Mouse (Mus musculus): Measurements from ENCODE around the gene Dhps. TPM values are rescaled to one million over a fixed set of nuclear protein-coding genes. Genes with fewer than 3 reads are reported as not detected.

The Dhps gene
- total and polyA plus RNA-seq, 2 experiments from 2014 or later: 25.9 to 45.0 TPM

- TF ChIP-seq EP300 (IDR thresholded peaks at IDR 0.05; ENCODE audit: low read depth) (no peak), CTCF (IDR thresholded peaks at IDR 0.05; ENCODE audit: low read depth) (no peak)
- H3K27ac ChIP-seq (ENCODE audit: low read depth): no peak overlapping the region
- no peak for ATAC-seq (ENCODE audit: insufficient read depth, low read depth)
- 82% methylated on average over 15 of the region's 15 CpGs for WGBS
- H3K9ac ChIP-seq (replicated peaks; ENCODE audit: low read depth, low read length): no peak overlapping the region
- no peak overlapping the region for H3K4me3 ChIP-seq (ENCODE audit: low read depth, low read length)
- H3K4me2 ChIP-seq (ENCODE audit: low read depth, low read length): no peak overlapping the region
- peaks cover 34% of the 10 kb centered on the region for H3K36me3 ChIP-seq (replicated peaks; ENCODE audit: control insufficient read depth, insufficient read depth, low read length)
- H3K27me3 ChIP-seq (ENCODE audit: control insufficient read depth, insufficient read depth, low read length): no peaks in the 10 kb centered on the region
- H3K4me1 ChIP-seq (ENCODE audit: control insufficient read depth, insufficient read depth): peaks cover 6% of the 10 kb centered on the region; the same call in 1 of the 2 replicates
- DNase-seq (ENCODE audit: low spot score): no peak
- no peaks in the 10 kb centered on the region for H3K9me3 ChIP-seq (replicated peaks; ENCODE audit: control insufficient read depth, low read length)
These were observed 1.6 kb downstream of the Dhps start for GRCm38 (mm10) chr8:85073041-85073612.

DNA sequence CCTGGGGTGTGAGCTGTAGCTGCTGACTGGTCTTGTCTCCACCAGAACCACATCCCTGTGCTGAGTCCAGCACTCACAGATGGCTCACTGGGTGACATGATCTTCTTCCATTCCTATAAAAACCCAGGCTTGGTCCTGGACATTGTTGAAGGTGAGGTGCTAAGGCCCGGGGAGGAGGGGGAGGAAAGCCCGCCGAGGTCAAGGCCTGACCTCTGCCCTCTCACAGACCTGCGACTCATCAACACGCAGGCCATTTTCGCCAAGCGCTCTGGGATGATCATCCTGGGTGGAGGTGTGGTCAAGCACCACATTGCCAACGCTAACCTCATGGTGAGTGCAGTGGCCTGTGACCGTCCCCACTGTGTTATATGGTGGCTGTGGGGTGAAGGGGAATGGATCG is 2.6 kb downstream of the Dhps start:
- TF ChIP-seq EP300 (IDR thresholded peaks at IDR 0.05; ENCODE audit: low read depth): no peak
- no peak for TF ChIP-seq CTCF (IDR thresholded peaks at IDR 0.05; ENCODE audit: low read depth)
- H3K4me1 ChIP-seq (ENCODE audit: control insufficient read depth, insufficient read depth): peaks cover 6% of the 10 kb centered on the region; the same call in 1 of the 2 replicates
- H3K4me2 ChIP-seq (ENCODE audit: low read depth, low read length): no peak overlapping the region
- ATAC-seq (ENCODE audit: insufficient read depth, low read depth) (no peak), DNase-seq (ENCODE audit: low spot score) (no peak)
- WGBS: 87% methylated on average over 10 of the region's 10 CpGs
- peaks cover 39% of the 10 kb centered on the region for H3K36me3 ChIP-seq (replicated peaks; ENCODE audit: control insufficient read depth, insufficient read depth, low read length)
- no peak overlapping the region for H3K27ac ChIP-seq (ENCODE audit: low read depth)
- H3K4me3 ChIP-seq (ENCODE audit: low read depth, low read length): no peak overlapping the region
- no peaks in the 10 kb centered on the region for H3K9me3 ChIP-seq (replicated peaks; ENCODE audit: control insufficient read depth, low read length)
- H3K9ac ChIP-seq (replicated peaks; ENCODE audit: low read depth, low read length): no peak overlapping the region
- no peaks in the 10 kb centered on the region for H3K27me3 ChIP-seq (ENCODE audit: control insufficient read depth, insufficient read depth, low read length)

DNA sequence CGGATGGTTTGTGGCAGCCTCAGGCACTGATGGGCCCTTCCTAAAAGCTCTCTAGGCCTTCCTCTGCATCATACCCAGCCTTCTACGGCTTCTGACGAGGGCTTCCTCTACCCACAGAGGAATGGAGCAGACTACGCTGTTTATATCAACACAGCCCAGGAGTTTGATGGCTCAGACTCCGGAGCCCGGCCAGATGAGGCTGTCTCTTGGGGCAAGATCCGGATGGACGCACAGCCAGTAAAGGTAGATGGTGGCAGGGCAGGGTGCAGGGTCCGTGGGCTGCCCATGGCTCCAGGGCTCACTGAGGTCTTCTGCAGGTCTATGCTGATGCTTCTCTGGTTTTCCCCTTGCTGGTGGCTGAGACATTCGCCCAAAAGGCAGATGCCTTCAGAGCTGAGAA is 3.1 kb downstream of the Dhps start:
- peaks cover 39% of the 10 kb centered on the region for H3K36me3 ChIP-seq (replicated peaks; ENCODE audit: control insufficient read depth, insufficient read depth, low read length)
- H3K9ac ChIP-seq (replicated peaks; ENCODE audit: low read depth, low read length): no peak overlapping the region
- no peak for TF ChIP-seq EP300 (IDR thresholded peaks at IDR 0.05; ENCODE audit: low read depth)
- H3K4me2 ChIP-seq (ENCODE audit: low read depth, low read length): no peak overlapping the region
- no peak for DNase-seq (ENCODE audit: low spot score)
- 89% methylated on average over 10 of the region's 10 CpGs for WGBS
- H3K4me3 ChIP-seq (ENCODE audit: low read depth, low read length): no peak overlapping the region
- H3K27ac ChIP-seq (ENCODE audit: low read depth): no peak overlapping the region
- no peaks in the 10 kb centered on the region for H3K9me3 ChIP-seq (replicated peaks; ENCODE audit: control insufficient read depth, low read length)
- no peak for ATAC-seq (ENCODE audit: insufficient read depth, low read depth)
- no peaks in the 10 kb centered on the region for H3K27me3 ChIP-seq (ENCODE audit: control insufficient read depth, insufficient read depth, low read length)
- peaks cover 8% of the 10 kb centered on the region for H3K4me1 ChIP-seq (ENCODE audit: control insufficient read depth, insufficient read depth)

DNA sequence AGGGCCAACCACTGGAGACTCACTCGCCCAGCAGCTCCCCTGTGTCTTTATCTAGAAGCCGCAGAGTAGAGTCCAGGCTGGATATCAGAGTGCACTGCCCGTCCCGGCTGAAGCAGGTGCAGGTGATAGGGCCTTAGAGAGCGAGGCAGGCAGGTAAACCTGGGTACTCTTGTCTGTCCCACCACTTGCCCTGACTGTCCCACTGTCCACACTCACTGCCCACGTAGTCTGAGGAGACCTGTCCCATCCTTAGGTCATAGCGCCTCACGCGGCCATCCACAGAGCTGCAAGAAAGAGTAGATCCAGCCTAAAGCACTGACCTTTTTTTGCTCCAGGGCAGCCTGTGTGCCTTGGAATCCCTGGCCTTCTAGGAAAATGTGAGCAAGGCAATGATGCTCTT is 4.4 kb downstream of the Dhps start:
- Histone ChIP-seq H3K36me3 (replicated peaks; ENCODE audit: control insufficient read depth, insufficient read depth, low read length) (peaks cover 39% of the 10 kb centered on the region), H3K9me3 (replicated peaks; ENCODE audit: control insufficient read depth, low read length) (no peaks in the 10 kb centered on the region), H3K9ac (replicated peaks; ENCODE audit: low read depth, low read length) (no peak overlapping the region), H3K27ac (ENCODE audit: low read depth) (no peak overlapping the region), H3K4me3 (ENCODE audit: low read depth, low read length) (no peak overlapping the region), H3K27me3 (ENCODE audit: control insufficient read depth, insufficient read depth, low read length) (no peaks in the 10 kb centered on the region), H3K4me1 (ENCODE audit: control insufficient read depth, insufficient read depth) (peaks cover 11% of the 10 kb centered on the region), H3K4me2 (ENCODE audit: low read depth, low read length) (no peak overlapping the region)
- DNase-seq (ENCODE audit: low spot score) (no peak), ATAC-seq (ENCODE audit: insufficient read depth, low read depth) (no peak)
- WGBS: 75% methylated on average over 9 of the region's 9 CpGs
- TF ChIP-seq CTCF (IDR thresholded peaks at IDR 0.05; ENCODE audit: low read depth) (peak; percentile 48), EP300 (IDR thresholded peaks at IDR 0.05; ENCODE audit: low read depth) (no peak)

GRCm38 (mm10) chr8:85076993-85077392 is 5.4 kb downstream of the Dhps start:
- Histone ChIP-seq H3K4me1 (ENCODE audit: control insufficient read depth, insufficient read depth) (peaks cover 11% of the 10 kb centered on the region), H3K9me3 (replicated peaks; ENCODE audit: control insufficient read depth, low read length) (no peaks in the 10 kb centered on the region), H3K4me3 (ENCODE audit: low read depth, low read length) (no peak overlapping the region), H3K9ac (replicated peaks; ENCODE audit: low read depth, low read length) (no peak overlapping the region), H3K27ac (ENCODE audit: low read depth) (peak overlapping the region; percentile 27; the same call in 1 of the 2 replicates), H3K27me3 (ENCODE audit: control insufficient read depth, insufficient read depth, low read length) (no peaks in the 10 kb centered on the region), H3K36me3 (replicated peaks; ENCODE audit: control insufficient read depth, insufficient read depth, low read length) (peaks cover 39% of the 10 kb centered on the region), H3K4me2 (ENCODE audit: low read depth, low read length) (no peak overlapping the region)
- TF ChIP-seq CTCF (IDR thresholded peaks at IDR 0.05; ENCODE audit: low read depth) (peak; percentile 99), EP300 (IDR thresholded peaks at IDR 0.05; ENCODE audit: low read depth) (no peak)
- DNase-seq (ENCODE audit: low spot score) (peak; percentile 85), ATAC-seq (ENCODE audit: insufficient read depth, low read depth) (peak; percentile 54)
- 0% methylated on average over 2 of the region's 2 CpGs for WGBS

DNA sequence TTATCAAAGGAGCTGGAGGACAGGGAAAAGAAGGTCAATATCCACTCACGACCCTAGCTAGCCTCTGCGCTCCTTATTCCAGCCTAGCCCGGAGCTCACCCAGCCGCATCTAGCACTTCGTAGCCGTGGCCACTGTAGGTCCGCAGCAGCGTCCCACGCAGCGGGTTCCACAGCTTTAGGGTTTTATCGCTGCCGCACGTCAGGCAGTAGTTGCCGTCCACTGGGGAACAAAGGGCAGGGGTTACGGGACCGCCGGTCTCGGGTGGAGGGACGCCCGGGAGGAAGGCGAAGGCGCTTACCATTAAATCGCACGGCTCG is 8.6 kb downstream of the Dhps start:
- H3K27me3 ChIP-seq (ENCODE audit: control insufficient read depth, insufficient read depth, low read length): no peaks in the 10 kb centered on the region
- peaks cover 20% of the 10 kb centered on the region for H3K4me1 ChIP-seq (ENCODE audit: control insufficient read depth, insufficient read depth)
- peak overlapping the region; percentile 74 for H3K4me3 ChIP-seq (ENCODE audit: low read depth, low read length)
- H3K9me3 ChIP-seq (replicated peaks; ENCODE audit: control insufficient read depth, low read length): no peaks in the 10 kb centered on the region
- peak overlapping the region; percentile 93 for H3K9ac ChIP-seq (replicated peaks; ENCODE audit: low read depth, low read length)
- ATAC-seq (ENCODE audit: insufficient read depth, low read depth) (no peak), DNase-seq (ENCODE audit: low spot score) (no peak)
- peaks cover 23% of the 10 kb centered on the region for H3K36me3 ChIP-seq (replicated peaks; ENCODE audit: control insufficient read depth, insufficient read depth, low read length)
- 1% methylated on average over 25 of the region's 25 CpGs for WGBS
- peak overlapping the region; percentile 58 for H3K27ac ChIP-seq (ENCODE audit: low read depth)
- H3K4me2 ChIP-seq (ENCODE audit: low read depth, low read length): peak overlapping the region; percentile 99
- TF ChIP-seq EP300 (IDR thresholded peaks at IDR 0.05; ENCODE audit: low read depth): no peak
- TF ChIP-seq CTCF (IDR thresholded peaks at IDR 0.05; ENCODE audit: low read depth): no peak
